Mouse (Mus musculus): ENCODE measurements around the gene Tsc22d4. TPM values are rescaled to one million over a fixed set of nuclear protein-coding genes. Genes with fewer than 3 reads are reported as not detected.
A peak's percentile ranks its signal among the peaks of the same experiment; 100 is the strongest.

Gene Tsc22d4
- total RNA-seq, 2 experiments from 2014 or later: 150 to 156 TPM

GRCm38 (mm10) chr5:137775587-137776290 lies 30.2 kb downstream of the Tsc22d4 start:
- DNase-seq (ENCODE audit: extremely low spot score in 1 of 2, low spot score in 2 of 2): peak in 1 of 2 experiments; percentile 3
- no peak for TF ChIP-seq CTCF (IDR thresholded peaks at IDR 0.05)
- H3K4me3 ChIP-seq: no peak overlapping the region
- no peak overlapping the region for H3K27ac ChIP-seq
- intact Hi-C loops (cut with DNase I): loop anchor here (5.0 kb wide), 1 partner anchor 438 kb away; no protein-coding TSS in a partner anchor

- intact Hi-C loops (cut with DNase I): loop anchor here (5.0 kb wide), 1 partner anchor 439 kb away; no protein-coding TSS in a partner anchor
- Histone ChIP-seq H3K27ac (no peak overlapping the region), H3K4me3 (no peak overlapping the region)
- no peak for TF ChIP-seq CTCF (IDR thresholded peaks at IDR 0.05)
- peak in 1 of 2 experiments; percentile 11 for DNase-seq (ENCODE audit: extremely low spot score in 1 of 2, low spot score in 2 of 2)
These were observed 30.9 kb downstream of the Tsc22d4 start for GRCm38 (mm10) chr5:137776408-137776918.

GRCm38 (mm10) chr5:137777267-137777845 lies 31.8 kb downstream of the Tsc22d4 start:
- Histone ChIP-seq H3K27ac (no peak overlapping the region), H3K4me3 (no peak overlapping the region)
- peak in 1 of 2 experiments; percentile 5 for DNase-seq (ENCODE audit: extremely low spot score in 1 of 2, low spot score in 2 of 2)
- no peak for TF ChIP-seq CTCF (IDR thresholded peaks at IDR 0.05)
- intact Hi-C loops (cut with DNase I): loop anchor here (5.0 kb wide), 1 partner anchor 440 kb away; no protein-coding TSS in a partner anchor

GRCm38 (mm10) chr5:137778635-137779034 lies 33.1 kb downstream of the Tsc22d4 start, which contains the start of gene Ppp1r35:
Gene Ppp1r35, plus strand, starts transcription at chr5:137778849.
- peak; percentile 97 for DNase-seq (ENCODE audit: extremely low spot score in 1 of 2, low spot score in 2 of 2)

GRCm38 (mm10) chr5:137779053-137779933 lies 33.8 kb downstream of the Tsc22d4 start:
- intact Hi-C loops (cut with DNase I): loop anchor here (5.0 kb wide), 1 partner anchor 442 kb away; no protein-coding TSS in a partner anchor
- peak; percentile 36 to 50 for DNase-seq (ENCODE audit: extremely low spot score in 1 of 2, low spot score in 2 of 2)

More at GRCm38 (mm10) chr5:137778635-137779034, 33.1 kb downstream of the Tsc22d4 start, which contains the start of gene Ppp1r35:
- H3K27ac ChIP-seq: peak within 1 kb of the TSS; percentile 92
- TF ChIP-seq CTCF (IDR thresholded peaks at IDR 0.05): no peak
- intact Hi-C loops (cut with DNase I): loop anchor here (5.0 kb wide), 1 partner anchor 441 kb away; no protein-coding TSS in a partner anchor
- peak within 1 kb of the TSS; percentile 84 for H3K4me3 ChIP-seq

GRCm38 (mm10) chr5:137781661-137782060 lies 36.1 kb downstream of the Tsc22d4 start:
- intact Hi-C loops (cut with DNase I): loop anchor here (10.0 kb wide), 1 partner anchor 333 kb away; the partner anchor contains the start of gene Zscan21
- Histone ChIP-seq H3K4me3 (no peak overlapping the region), H3K27ac (no peak overlapping the region)
- no peak for TF ChIP-seq CTCF (IDR thresholded peaks at IDR 0.05)
- DNase-seq (ENCODE audit: extremely low spot score in 1 of 2, low spot score in 2 of 2): no peak

More at GRCm38 (mm10) chr5:137779053-137779933, 33.8 kb downstream of the Tsc22d4 start:
- peak overlapping the region; percentile 92 for H3K27ac ChIP-seq
- TF ChIP-seq CTCF (IDR thresholded peaks at IDR 0.05): no peak
- H3K4me3 ChIP-seq: peak overlapping the region; percentile 84

GRCm38 (mm10) chr5:137782776-137783522 lies 37.4 kb downstream of the Tsc22d4 start:
- intact Hi-C loops (cut with DNase I): loop anchor here (10.0 kb wide), 1 partner anchor 332 kb away; the partner anchor contains the start of gene Zscan21
- TF ChIP-seq CTCF (IDR thresholded peaks at IDR 0.05): no peak
- no peak for DNase-seq (ENCODE audit: extremely low spot score in 1 of 2, low spot score in 2 of 2)
- no peak overlapping the region for H3K27ac ChIP-seq
- peak overlapping the region; percentile 92; the same call in 1 of the 2 replicates for H3K4me3 ChIP-seq

- Histone ChIP-seq H3K4me3 (peak overlapping the region; percentile 92), H3K27ac (no peak overlapping the region)
- DNase-seq (ENCODE audit: extremely low spot score in 1 of 2, low spot score in 2 of 2): no peak
- intact Hi-C loops (cut with DNase I): loop anchor here (10.0 kb wide), 1 partner anchor 331 kb away; the partner anchor contains the start of gene Zscan21
- no peak for TF ChIP-seq CTCF (IDR thresholded peaks at IDR 0.05)
These were observed 38.5 kb downstream of the Tsc22d4 start for GRCm38 (mm10) chr5:137783901-137784540.

GRCm38 (mm10) chr5:137784546-137784945 lies 39.0 kb downstream of the Tsc22d4 start:
- DNase-seq (ENCODE audit: extremely low spot score in 1 of 2, low spot score in 2 of 2): no peak
- intact Hi-C loops (cut with DNase I): loop anchor here (10.0 kb wide), 1 partner anchor 330 kb away; the partner anchor contains the start of gene Zscan21
- TF ChIP-seq CTCF (IDR thresholded peaks at IDR 0.05): no peak
- Histone ChIP-seq H3K27ac (peak overlapping the region; percentile 96; the same call in 1 of the 2 replicates), H3K4me3 (peak overlapping the region; percentile 92)
